Mouse (Mus musculus) intestine, postnatal 0 days (tissue): ENCODE data around the gene Slc10a4. TPM values are rescaled to one million over a fixed set of nuclear protein-coding genes. Genes with fewer than 3 reads are reported as not detected.

Experiments used
- ATAC-seq: fragments of 200-750 bp; cut with Nextera tagmentation; 2 replicates; pipeline ENCODE4 v1.8.0; 2017; ENCODE audit warnings: mild to moderate bottlenecking, moderate TSS enrichment, moderate library complexity
- H3K27ac ChIP-seq: fragments of 300-500 bp; sonication (generic); 2 replicates; pipeline ENCODE4 v1.5.1; 2014; ENCODE audit warnings: mild to moderate bottlenecking, low read depth, low read length, moderate library complexity
- H3K27me3 ChIP-seq: fragments of 300-500 bp; sonication (generic); replicated peaks from 2 replicates; pipeline ENCODE4 v1.6.1; 2014; ENCODE audit warnings: low read length, mixed read lengths; ENCODE audit not compliant: control insufficient read depth, insufficient read depth
- H3K36me3 ChIP-seq: fragments of 300-500 bp; sonication (generic); 2 replicates; pipeline ENCODE4 v1.6.1; 2014; ENCODE audit warnings: mild to moderate bottlenecking, moderate library complexity; ENCODE audit not compliant: control insufficient read depth, insufficient read depth
- H3K4me1 ChIP-seq: fragments of 300-500 bp; sonication (generic); replicated peaks from 2 replicates; pipeline ENCODE4 v1.6.1; 2014; ENCODE audit warnings: antibody characterized with exemption, low read length, mixed read lengths; ENCODE audit not compliant: control insufficient read depth, insufficient read depth
- H3K4me2 ChIP-seq: fragments of 300-500 bp; sonication (generic); replicated peaks from 2 replicates; pipeline ENCODE4 v1.6.1; 2014; ENCODE audit warnings: low read depth, mild to moderate bottlenecking, moderate library complexity
- H3K4me3 ChIP-seq: fragments of 300-500 bp; sonication (generic); 2 replicates; pipeline ENCODE4 v1.5.1; 2014; ENCODE audit warnings: low read depth, low read length
- H3K9ac ChIP-seq: fragments of 300-500 bp; sonication (generic); 2 replicates; pipeline ENCODE4 v1.6.1; 2014; ENCODE audit warnings: mild to moderate bottlenecking, low read depth, low read length
- H3K9me3 ChIP-seq: fragments of 300-500 bp; sonication (generic); 2 replicates; pipeline ENCODE4 v1.6.1; 2016; ENCODE audit warnings: mixed run types; ENCODE audit not compliant: control insufficient read depth
- CTCF ChIP-seq: sonication (generic); IDR thresholded peaks from 2 replicates; pipeline ENCODE4 v1.5.1; 2016; ENCODE audit warnings: low read depth, mild to moderate bottlenecking, control low read depth, antibody characterized with exemption, moderate library complexity
- WGBS: fragments of 180-500 bp; shearing (Covaris S2); extraction: QIAGEN DNeasy Blood & Tissue Kit; methylation state at CpG from one replicate; pipeline ENCODE4 v1.1.7; 2014; 5-methylcytosine and 5-hydroxymethylcytosine counted together
- polyA plus RNA-seq: library from polyadenylated mRNA; unstranded; fragments of >200 nt; fragmentation: Nextera tagmentation; extraction: Ambion mirVana; gene quantifications from 2 replicates; pipeline ENCODE4 v1.2.1, GENCODE M21; 2015

The Slc10a4 gene
- polyA plus RNA-seq, 1 experiment from 2014 or later: 5.1 TPM

GRCm38 (mm10) chr5:72974602-72975001 is 32.1 kb upstream of the Slc10a4 start, which contains the start of gene Gm10135:
TSS of gene Gm10135 (minus strand) at chr5:72974702.
- H3K4me2 ChIP-seq: no peak within 1 kb of the TSS
- TF ChIP-seq CTCF: no peak
- WGBS: 95% methylated on average over 7 of the region's 7 CpGs

GRCm38 (mm10) chr5:72975996-72976395 is 30.7 kb upstream of the Slc10a4 start:
- TF ChIP-seq CTCF: no peak
- Histone ChIP-seq H3K27me3 (no peaks in the 10 kb centered on the region), H3K4me1 (no peaks in the 10 kb centered on the region), H3K27ac (no peak overlapping the region), H3K36me3 (peaks cover 24% of the 10 kb centered on the region), H3K9ac (no peak overlapping the region), H3K4me2 (no peak overlapping the region), H3K4me3 (no peak overlapping the region), H3K9me3 (no peaks in the 10 kb centered on the region)
- ATAC-seq: no peak
- WGBS: 86% methylated on average over 6 of the region's 6 CpGs

More at GRCm38 (mm10) chr5:72974602-72975001, 32.1 kb upstream of the Slc10a4 start, which contains the start of gene Gm10135:
- ATAC-seq: no peak
- Histone ChIP-seq H3K27me3 (no peaks in the 10 kb centered on the region), H3K36me3 (peaks cover 16% of the 10 kb centered on the region), H3K9me3 (no peaks in the 10 kb centered on the region), H3K4me3 (no peak within 1 kb of the TSS), H3K27ac (no peak within 1 kb of the TSS), H3K4me1 (no peaks in the 10 kb centered on the region), H3K9ac (no peak within 1 kb of the TSS; the same call in 1 of the 2 replicates)

- WGBS: 82% methylated on average over 4 of the region's 4 CpGs
Measured at GRCm38 (mm10) chr5:72976539-72976938, 30.1 kb upstream of the Slc10a4 start.

GRCm38 (mm10) chr5:72984091-72984490 is 22.6 kb upstream of the Slc10a4 start:
- Histone ChIP-seq H3K9ac (no peak overlapping the region), H3K4me3 (no peak overlapping the region), H3K36me3 (peaks cover 12% of the 10 kb centered on the region), H3K27ac (no peak overlapping the region), H3K4me2 (no peak overlapping the region), H3K27me3 (no peaks in the 10 kb centered on the region), H3K4me1 (no peaks in the 10 kb centered on the region), H3K9me3 (no peaks in the 10 kb centered on the region)
- TF ChIP-seq CTCF: peak; percentile 88
- 5% methylated on average over 2 of the region's 2 CpGs for WGBS
- ATAC-seq: no peak

More at GRCm38 (mm10) chr5:72976539-72976938, 30.1 kb upstream of the Slc10a4 start:
- no peak for TF ChIP-seq CTCF
- H3K9ac ChIP-seq: no peak overlapping the region
- H3K36me3 ChIP-seq: peaks cover 24% of the 10 kb centered on the region
- H3K9me3 ChIP-seq: no peaks in the 10 kb centered on the region
- H3K27ac ChIP-seq: no peak overlapping the region
- no peaks in the 10 kb centered on the region for H3K27me3 ChIP-seq
- no peak for ATAC-seq
- no peak overlapping the region for H3K4me3 ChIP-seq
- H3K4me1 ChIP-seq: no peaks in the 10 kb centered on the region
- no peak overlapping the region for H3K4me2 ChIP-seq

- no peak for TF ChIP-seq CTCF
- no peak overlapping the region for H3K27ac ChIP-seq
- no peaks in the 10 kb centered on the region for H3K9me3 ChIP-seq
- no peak for ATAC-seq
- no peak overlapping the region for H3K9ac ChIP-seq
- no peak overlapping the region for H3K4me2 ChIP-seq
- H3K27me3 ChIP-seq: no peaks in the 10 kb centered on the region
- no peaks in the 10 kb centered on the region for H3K4me1 ChIP-seq
- H3K4me3 ChIP-seq: no peak overlapping the region
- H3K36me3 ChIP-seq: no peaks in the 10 kb centered on the region
- WGBS: 69% methylated on average over 7 of the region's 7 CpGs
Measured at GRCm38 (mm10) chr5:72987786-72988185, 18.9 kb upstream of the Slc10a4 start.

GRCm38 (mm10) chr5:72989756-72990155 is 16.9 kb upstream of the Slc10a4 start:
- 64% methylated on average over 8 of the region's 8 CpGs for WGBS
- H3K27me3 ChIP-seq: no peaks in the 10 kb centered on the region
- no peaks in the 10 kb centered on the region for H3K36me3 ChIP-seq
- H3K9ac ChIP-seq: no peak overlapping the region
- no peak overlapping the region for H3K27ac ChIP-seq
- no peak for TF ChIP-seq CTCF
- H3K4me1 ChIP-seq: no peaks in the 10 kb centered on the region
- ATAC-seq: no peak
- H3K4me3 ChIP-seq: no peak overlapping the region
- H3K4me2 ChIP-seq: no peak overlapping the region
- H3K9me3 ChIP-seq: no peaks in the 10 kb centered on the region

GRCm38 (mm10) chr5:72992474-72992873 is 14.2 kb upstream of the Slc10a4 start:
- no peaks in the 10 kb centered on the region for H3K36me3 ChIP-seq
- no peaks in the 10 kb centered on the region for H3K4me1 ChIP-seq
- no peaks in the 10 kb centered on the region for H3K9me3 ChIP-seq
- ATAC-seq: no peak
- WGBS: 88% methylated on average over 1 of the region's 1 CpGs
- no peak overlapping the region for H3K4me3 ChIP-seq
- no peak for TF ChIP-seq CTCF
- no peak overlapping the region for H3K4me2 ChIP-seq
- H3K27ac ChIP-seq: no peak overlapping the region
- H3K9ac ChIP-seq: no peak overlapping the region
- H3K27me3 ChIP-seq: no peaks in the 10 kb centered on the region
